ENCODE assay signal across 23 mouse cellular contexts in genomic region chr1:156352466-156352865, GRCm38 (mm10). TPM values are rescaled to one million over a fixed set of nuclear protein-coding genes. Genes with fewer than 3 reads are reported as not detected.
DNase-seq lines count a peak whose midpoint lies in the region; ATAC-seq and TF ChIP-seq lines count a peak whose summit lies in the region.
"Had no signal": no experiment of that assay in that cellular context is flagged by ENCODE, and none has a peak within 500 bp of the region (broad histone marks: within the 10 kb centered on the region; RNA-seq: fewer than 3 reads in every experiment).

No protein-coding gene starts in this region.

- TF ChIP-seq POLR2A in kidney, adult 2 months (IDR thresholded peaks at IDR 0.05; ENCODE audit: low read depth, low read length) = no peak

- WGBS in intestine, embryonic 16.5 days = 80% methylated on average over 2 of the region's 2 CpGs
- WGBS in intestine, postnatal 0 days = 77% methylated on average over 2 of the region's 2 CpGs
- WGBS in kidney, adult 2 months = 62% methylated on average over 2 of the region's 2 CpGs

- no peak overlapping the region for H3K4me3 ChIP-seq in intestine, embryonic 16.5 days (ENCODE audit: low read length)
- H3K4me3 ChIP-seq in intestine, postnatal 0 days (ENCODE audit: low read depth, low read length) = no peak overlapping the region
- no peak overlapping the region for H3K4me3 ChIP-seq in kidney, adult 2 months (ENCODE audit: insufficient read depth, low read depth, low read length)
- H3K4me3 ChIP-seq: gastrocnemius, adult 2 months; hindbrain, embryonic 12.5 days had no signal

- H3K4me2 ChIP-seq in intestine, embryonic 16.5 days (ENCODE audit: low read depth, low read length) = no peak overlapping the region
- H3K4me2 ChIP-seq in intestine, postnatal 0 days (replicated peaks; ENCODE audit: low read depth) = no peak overlapping the region
- H3K4me2 ChIP-seq: heart, embryonic 11.5 days; hindbrain, embryonic 12.5 days had no signal

- H3K4me1 ChIP-seq in intestine, embryonic 16.5 days (ENCODE audit: control insufficient read depth, insufficient read depth, low read length) = no peaks in the 10 kb centered on the region
- no peaks in the 10 kb centered on the region for H3K4me1 ChIP-seq in intestine, postnatal 0 days (replicated peaks; ENCODE audit: control insufficient read depth, insufficient read depth, low read length)
- H3K4me1 ChIP-seq in kidney, adult 2 months (ENCODE audit: control insufficient read depth, insufficient read depth, low read length) = no peaks in the 10 kb centered on the region; the same call in 1 of the 2 replicates
- H3K4me1 ChIP-seq: hindbrain, embryonic 12.5 days had no signal

- peak; percentile 86 for DNase-seq in kidney, adult 2 months
- DNase-seq in kidney, postnatal 4 days = no peak
- DNase-seq in kidney, postnatal 25 days = peak; percentile 42 to 47
- DNase-seq in kidney, postnatal 10 days = no peak
- DNase-seq: adrenal gland, adult 8-10 months; adrenal gland, postnatal 25 days; cerebellum, adult 18-20 months; cerebellum, adult 9-10 months; cerebellum, postnatal 14 days; forebrain, postnatal 0 days; gastrocnemius, adult 2 months; gastrocnemius, postnatal 14 days; heart, adult 11 months had no signal

- no peak for TF ChIP-seq CTCF in intestine, postnatal 0 days (IDR thresholded peaks at IDR 0.05; ENCODE audit: low read depth)
- no peak for TF ChIP-seq CTCF in kidney, adult 2 months (conservative IDR thresholded peaks at IDR 0.05; ENCODE audit: insufficient read depth, insufficient read length, low read depth, low read length)

- H3K9me3 ChIP-seq in intestine, embryonic 16.5 days (ENCODE audit: control insufficient read depth, low read length) = no peaks in the 10 kb centered on the region
- no peaks in the 10 kb centered on the region for H3K9me3 ChIP-seq in intestine, postnatal 0 days (ENCODE audit: control insufficient read depth)
- H3K9me3 ChIP-seq: hindbrain, embryonic 12.5 days had no signal

- H3K9ac ChIP-seq in intestine, embryonic 16.5 days (ENCODE audit: low read depth, low read length) = no peak overlapping the region
- no peak overlapping the region for H3K9ac ChIP-seq in intestine, postnatal 0 days (ENCODE audit: low read depth, low read length)
- H3K9ac ChIP-seq: forebrain, postnatal 0 days; hindbrain, embryonic 12.5 days had no signal

- no peaks in the 10 kb centered on the region for H3K27me3 ChIP-seq in intestine, embryonic 16.5 days (replicated peaks; ENCODE audit: control insufficient read depth, insufficient read depth, low read length)
- no peaks in the 10 kb centered on the region for H3K27me3 ChIP-seq in intestine, postnatal 0 days (replicated peaks; ENCODE audit: control insufficient read depth, insufficient read depth, low read length)
- no peaks in the 10 kb centered on the region for H3K27me3 ChIP-seq in kidney, adult 2 months (replicated peaks; ENCODE audit: control insufficient read depth, insufficient read depth, low read length)
- H3K27me3 ChIP-seq: hindbrain, embryonic 12.5 days had no signal

- 0 out of 2 replicates have a peak, but pooled peaks have one; percentile 44 for ATAC-seq in intestine, embryonic 16.5 days
- ATAC-seq in intestine, postnatal 0 days = no peak
- ATAC-seq in cerebellum, adult (ENCODE audit: insufficient number of reproducible peaks, low FRiP score, low TSS enrichment) = no peak
- ATAC-seq: activated CD4-positive, CD25-positive, alpha-beta regulatory T cell, adult 4 months; forebrain, embryonic 14.5 days; forebrain, postnatal 0 days had no signal

- no peaks in the 10 kb centered on the region for H3K36me3 ChIP-seq in intestine, embryonic 16.5 days (ENCODE audit: control insufficient read depth, insufficient read depth, low read length)
- H3K36me3 ChIP-seq in intestine, postnatal 0 days (ENCODE audit: control insufficient read depth, insufficient read depth) = no peaks in the 10 kb centered on the region
- H3K36me3 ChIP-seq in kidney, adult 2 months (ENCODE audit: control insufficient read depth, insufficient read depth, low read length) = no peaks in the 10 kb centered on the region
- H3K36me3 ChIP-seq: hindbrain, embryonic 12.5 days had no signal

- H3K27ac ChIP-seq in intestine, embryonic 16.5 days (ENCODE audit: low read length) = no peak overlapping the region
- H3K27ac ChIP-seq in intestine, postnatal 0 days (ENCODE audit: low read depth, low read length) = no peak overlapping the region
- H3K27ac ChIP-seq in kidney, adult 2 months (ENCODE audit: insufficient read depth, low read depth, low read length) = peak overlapping the region; percentile 39; the same call in 1 of the 2 replicates
- H3K27ac ChIP-seq: gastrocnemius, adult 2 months; hindbrain, embryonic 12.5 days had no signal

RNA-seq across cellular contexts. Expression of gene Gm2000, which starts 13.4 kb away (rescaled TPM):
- 759 and 815 TPM in 2 replicates for polyA plus RNA-seq in intestine, embryonic 16.5 days (2015; fragmentation: Nextera tagmentation; extraction: Ambion mirVana)
- polyA plus RNA-seq in intestine, postnatal 0 days (2015; fragmentation: Nextera tagmentation; extraction: Ambion mirVana) = 395 and 412 TPM in 2 replicates
- 10.7 and 34.1 TPM in 2 replicates for polyA plus RNA-seq in kidney, adult 2 months (2012; rRNA removed)

RNA-seq across cellular contexts. Expression of gene Nphs2, which starts 41.9 kb away (rescaled TPM):
- polyA plus RNA-seq in intestine, embryonic 16.5 days (2015; fragmentation: Nextera tagmentation; extraction: Ambion mirVana) = not detected in 2 replicates
- polyA plus RNA-seq in intestine, postnatal 0 days (2015; fragmentation: Nextera tagmentation; extraction: Ambion mirVana) = 0.04 and 0.22 TPM in 2 replicates
- 41.4 and 56.0 TPM in 2 replicates for polyA plus RNA-seq in kidney, adult 2 months (2012; rRNA removed)
- polyA plus RNA-seq: activated CD4-positive, CD25-positive, alpha-beta regulatory T cell, adult 4 months; embryonic facial prominence, embryonic 11.5 days; heart, embryonic 11.5 days; heart, embryonic 14.5 days had no signal

RNA-seq across cellular contexts. Expression of gene Tdrd5, which starts 49.0 kb away (rescaled TPM):
- 0.35 and 0.66 TPM in 2 replicates for polyA plus RNA-seq in intestine, embryonic 16.5 days (2015; fragmentation: Nextera tagmentation; extraction: Ambion mirVana)
- 0.64 and 1.1 TPM in 2 replicates for polyA plus RNA-seq in intestine, postnatal 0 days (2015; fragmentation: Nextera tagmentation; extraction: Ambion mirVana)
- 2.8 and 3.4 TPM in 2 replicates for polyA plus RNA-seq in kidney, adult 2 months (2012; rRNA removed)
- polyA plus RNA-seq: activated CD4-positive, CD25-positive, alpha-beta regulatory T cell, adult 4 months; heart, embryonic 11.5 days; heart, postnatal 0 days had no signal

Comparison
In these comparisons a context has a peak if more than half of its experiments do, and no peak if none do; other contexts are left out.
1. DNase-seq: peak in kidney, adult 2 months (single experiment) and kidney, postnatal 25 days (2 of 2); none in kidney, postnatal 4 days (0 of 2) and kidney, postnatal 10 days (single experiment).
2. RNA of gene Gm2000, which starts 13.4 kb away (polyA plus RNA-seq): 759 to 815 TPM in intestine, embryonic 16.5 days and 395 to 412 TPM in intestine, postnatal 0 days; 10.7 to 34.1 TPM in kidney, adult 2 months; every median in the first group is over 10 times any median in the second.
3. RNA of gene Nphs2, which starts 41.9 kb away (polyA plus RNA-seq): 41.4 to 56.0 TPM in kidney, adult 2 months; 0.04 to 0.22 TPM in intestine, postnatal 0 days and not detected in intestine, embryonic 16.5 days; every median in the first group is over 10 times any median in the second.